Mouse (Mus musculus) liver, postnatal 0 days (tissue): ENCODE data around the gene Prm2.

ENCODE experiments used
- CTCF ChIP-seq: sonication (generic); IDR thresholded peaks from 2 replicates; pipeline ENCODE4 v1.5.1; 2016; ENCODE audit warnings: antibody characterized with exemption, low read depth
- EP300 ChIP-seq: IDR thresholded peaks from 2 replicates; pipeline ENCODE4 v1.6.1; 2016; ENCODE audit warnings: antibody characterized with exemption, low read depth, mild to moderate bottlenecking

GRCm38 (mm10) chr16:10787548-10788058 is 8.3 kb downstream of the Prm2 start:
- TF ChIP-seq EP300 (no peak), CTCF (no peak)
